Mouse (Mus musculus) embryonic facial prominence, embryonic 13.5 days (tissue): ENCODE data around the gene Sh3rf3. TPM values are rescaled to one million over a fixed set of nuclear protein-coding genes. Genes with fewer than 3 reads are reported as not detected.
"Not testable (repeated sequence)": the region's sequence is repeated elsewhere in the genome, so short reads cannot be mapped to it uniquely, and the experiment has no call there.

Experiments used
- ATAC-seq: fragments of 200-750 bp; cut with Nextera tagmentation; 2 replicates; pipeline ENCODE4 v1.8.0; 2017; ENCODE audit warnings: low read depth; ENCODE audit not compliant: insufficient number of reproducible peaks, insufficient read depth, low FRiP score, low TSS enrichment
- H3K27ac ChIP-seq: fragments of 300-500 bp; sonication (generic); 2 replicates; pipeline ENCODE4 v1.5.1; 2015; ENCODE audit warnings: moderate library complexity, mild to moderate bottlenecking, inconsistent platforms
- H3K27me3 ChIP-seq: fragments of 300-500 bp; sonication (generic); 2 replicates; pipeline ENCODE4 v1.6.1; 2015; ENCODE audit warnings: mild to moderate bottlenecking, inconsistent platforms
- H3K36me3 ChIP-seq: fragments of 300-500 bp; sonication (generic); 2 replicates; pipeline ENCODE4 v1.6.1; 2015; ENCODE audit warnings: mild to moderate bottlenecking, inconsistent platforms
- H3K4me1 ChIP-seq: fragments of 300-500 bp; sonication (generic); 2 replicates; pipeline ENCODE4 v1.6.1; 2015; ENCODE audit warnings: inconsistent platforms
- H3K4me2 ChIP-seq: fragments of 300-500 bp; sonication (generic); 2 replicates; pipeline ENCODE4 v1.6.1; 2015; ENCODE audit warnings: moderate library complexity, mild to moderate bottlenecking, inconsistent platforms
- H3K4me3 ChIP-seq: fragments of 300-500 bp; sonication (generic); 2 replicates; pipeline ENCODE4 v1.5.1; 2015; ENCODE audit warnings: mild to moderate bottlenecking, inconsistent platforms
- H3K9ac ChIP-seq: fragments of 300-500 bp; sonication (generic); 2 replicates; pipeline ENCODE4 v1.6.1; 2015; ENCODE audit warnings: mild to moderate bottlenecking, inconsistent platforms
- H3K9me3 ChIP-seq: fragments of 300-500 bp; sonication (generic); 2 replicates; pipeline ENCODE4 v1.6.1; 2016; ENCODE audit warnings: inconsistent platforms
- WGBS: fragments of 180-500 bp; shearing (Covaris S2); methylation state at CpG from one replicate; pipeline ENCODE4 v1.1.7; 2015; ENCODE audit warnings: mixed read lengths; 5-methylcytosine and 5-hydroxymethylcytosine counted together
- polyA plus RNA-seq: library from polyadenylated mRNA; unstranded; fragments of >200 nt; fragmentation: Nextera tagmentation; extraction: Ambion mirVana; gene quantifications from 2 replicates; pipeline ENCODE4 v1.2.1, GENCODE M21; 2015

Sh3rf3 gene
- polyA plus RNA-seq, 1 experiment from 2014 or later = 3.3 TPM

- no peak for ATAC-seq
- no peaks in the 10 kb centered on the region for H3K27me3 ChIP-seq
- H3K4me2 ChIP-seq = no peak overlapping the region
- WGBS = 85% methylated on average over 8 of the region's 8 CpGs
- no peak overlapping the region for H3K9ac ChIP-seq
- peaks cover 7% of the 10 kb centered on the region; the same call in 1 of the 2 replicates for H3K4me1 ChIP-seq
- H3K4me3 ChIP-seq = no peak overlapping the region
- no peak overlapping the region for H3K27ac ChIP-seq
- H3K36me3 ChIP-seq = no peaks in the 10 kb centered on the region
- no peaks in the 10 kb centered on the region for H3K9me3 ChIP-seq
Measured at GRCm38 (mm10) chr10:59091556-59091955, 278.4 kb downstream of the Sh3rf3 start.

DNA sequence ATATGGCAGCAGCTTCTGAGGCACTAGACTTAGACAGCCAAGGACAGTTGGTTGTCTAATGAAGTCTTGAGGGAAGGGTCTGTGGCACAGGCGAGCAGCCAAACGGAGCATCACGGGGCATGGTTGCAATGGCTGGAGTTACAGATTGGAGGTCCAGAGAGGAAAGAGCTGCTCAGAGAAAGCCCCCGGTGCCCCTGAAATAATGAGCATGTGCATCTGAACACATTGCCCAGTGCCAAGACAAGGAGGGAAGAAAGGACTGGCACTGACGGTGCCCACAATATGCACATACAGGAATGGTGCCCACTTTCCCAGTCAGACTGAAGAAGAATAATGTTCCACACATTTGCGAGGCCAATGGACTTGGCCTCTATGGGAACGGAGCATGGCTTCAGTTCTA, 278.8 kb downstream of the Sh3rf3 start:
- H3K27ac ChIP-seq = no peak overlapping the region
- 90% methylated on average over 7 of the region's 7 CpGs for WGBS
- no peak overlapping the region for H3K4me3 ChIP-seq
- no peaks in the 10 kb centered on the region for H3K36me3 ChIP-seq
- H3K9ac ChIP-seq = no peak overlapping the region
- no peak overlapping the region for H3K4me2 ChIP-seq
- H3K27me3 ChIP-seq = no peaks in the 10 kb centered on the region
- peaks cover 7% of the 10 kb centered on the region; the same call in 1 of the 2 replicates for H3K4me1 ChIP-seq
- no peak for ATAC-seq
- H3K9me3 ChIP-seq = no peaks in the 10 kb centered on the region

- 87% methylated on average over 5 of the region's 5 CpGs for WGBS
- not testable (repeated sequence) for H3K36me3 ChIP-seq, H3K9me3 ChIP-seq, H3K27me3 ChIP-seq, H3K9ac ChIP-seq, ATAC-seq, H3K27ac ChIP-seq, H3K4me2 ChIP-seq, H3K4me3 ChIP-seq, H3K4me1 ChIP-seq
Measured at GRCm38 (mm10) chr10:59103076-59103475, 289.9 kb downstream of the Sh3rf3 start.

- H3K9me3 ChIP-seq = no peaks in the 10 kb centered on the region
- ATAC-seq = no peak
- no peaks in the 10 kb centered on the region for H3K4me1 ChIP-seq
- H3K9ac ChIP-seq = no peak overlapping the region
- no peak overlapping the region for H3K4me3 ChIP-seq
- H3K36me3 ChIP-seq = no peaks in the 10 kb centered on the region
- no peak overlapping the region for H3K27ac ChIP-seq
- no peaks in the 10 kb centered on the region for H3K27me3 ChIP-seq
- no peak overlapping the region for H3K4me2 ChIP-seq
- 90% methylated on average over 5 of the region's 5 CpGs for WGBS
Measured at GRCm38 (mm10) chr10:59104683-59105082, 291.5 kb downstream of the Sh3rf3 start.

DNA sequence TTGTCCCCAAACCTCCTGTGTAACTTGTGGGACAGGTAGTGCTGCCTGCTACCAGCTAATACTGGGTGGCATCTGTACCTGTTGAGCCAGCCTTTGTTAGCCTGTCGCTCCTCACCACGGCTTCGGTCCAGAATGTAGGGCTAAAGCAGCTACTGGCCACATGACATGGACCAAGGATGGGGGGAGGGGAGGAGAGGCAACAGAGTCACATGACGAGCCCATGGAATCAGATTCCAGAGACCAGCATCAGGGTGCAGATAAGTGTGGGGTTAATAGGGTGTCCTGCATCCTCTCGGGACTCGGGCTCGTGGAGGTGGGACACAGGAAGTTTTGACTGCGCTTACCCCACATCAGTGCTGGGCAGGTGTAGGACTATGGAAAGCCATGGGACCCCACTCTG, 292.7 kb downstream of the Sh3rf3 start:
- no peak overlapping the region for H3K4me2 ChIP-seq
- no peaks in the 10 kb centered on the region for H3K27me3 ChIP-seq
- ATAC-seq = no peak
- WGBS = 71% methylated on average over 8 of the region's 8 CpGs
- no peaks in the 10 kb centered on the region for H3K9me3 ChIP-seq
- no peak overlapping the region for H3K9ac ChIP-seq
- H3K36me3 ChIP-seq = no peaks in the 10 kb centered on the region
- no peak overlapping the region for H3K27ac ChIP-seq
- no peak overlapping the region for H3K4me3 ChIP-seq
- H3K4me1 ChIP-seq = no peaks in the 10 kb centered on the region

DNA sequence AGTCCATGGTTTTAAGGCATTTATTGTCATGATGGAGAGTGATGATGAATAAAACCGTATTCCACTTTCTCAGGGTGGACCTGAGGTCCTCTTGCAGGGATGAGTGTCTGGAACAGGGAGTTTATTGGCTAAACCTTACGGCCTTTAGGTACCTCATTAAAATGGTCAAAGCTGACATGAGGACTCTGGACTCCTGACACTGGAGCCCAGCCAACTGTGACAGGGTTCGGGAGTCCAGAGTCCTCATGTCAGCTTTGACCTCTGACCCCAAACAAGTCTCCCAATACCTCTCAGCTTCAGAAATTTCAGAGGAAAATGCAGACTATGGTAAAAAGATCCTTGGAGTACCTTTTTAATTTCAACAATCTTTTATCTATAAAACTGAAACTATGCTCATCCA, 293.5 kb downstream of the Sh3rf3 start:
- no peaks in the 10 kb centered on the region for H3K27me3 ChIP-seq
- no peaks in the 10 kb centered on the region for H3K36me3 ChIP-seq
- 79% methylated on average over 3 of the region's 3 CpGs for WGBS
- ATAC-seq = no peak
- no peak overlapping the region for H3K4me2 ChIP-seq
- no peak overlapping the region for H3K27ac ChIP-seq
- H3K9ac ChIP-seq = no peak overlapping the region
- H3K9me3 ChIP-seq = no peaks in the 10 kb centered on the region
- no peaks in the 10 kb centered on the region for H3K4me1 ChIP-seq
- H3K4me3 ChIP-seq = no peak overlapping the region

- H3K27me3 ChIP-seq = no peaks in the 10 kb centered on the region
- H3K36me3 ChIP-seq = no peaks in the 10 kb centered on the region
- H3K4me1 ChIP-seq = no peaks in the 10 kb centered on the region
- H3K4me2 ChIP-seq = no peak overlapping the region
- H3K4me3 ChIP-seq = no peak overlapping the region
- no peaks in the 10 kb centered on the region for H3K9me3 ChIP-seq
- WGBS = 32% methylated on average over 2 of the region's 2 CpGs
- no peak overlapping the region for H3K9ac ChIP-seq
- H3K27ac ChIP-seq = no peak overlapping the region
- ATAC-seq = no peak
Measured at GRCm38 (mm10) chr10:59109015-59109414, 295.9 kb downstream of the Sh3rf3 start.

GRCm38 (mm10) chr10:59110386-59110785, 297.2 kb downstream of the Sh3rf3 start:
- Histone ChIP-seq H3K27me3 (no peaks in the 10 kb centered on the region), H3K9ac (no peak overlapping the region), H3K4me1 (0 out of 2 replicates have a peak, but pooled peaks cover 6% of the 10 kb centered on the region), H3K27ac (no peak overlapping the region), H3K4me3 (no peak overlapping the region), H3K36me3 (no peaks in the 10 kb centered on the region), H3K4me2 (no peak overlapping the region), H3K9me3 (no peaks in the 10 kb centered on the region)
- WGBS = 95% methylated on average over 7 of the region's 7 CpGs
- no peak for ATAC-seq

GRCm38 (mm10) chr10:59112755-59113154, 299.6 kb downstream of the Sh3rf3 start:
- Histone ChIP-seq H3K27me3 (no peaks in the 10 kb centered on the region), H3K4me3 (no peak overlapping the region), H3K4me2 (no peak overlapping the region), H3K36me3 (no peaks in the 10 kb centered on the region), H3K4me1 (0 out of 2 replicates have a peak, but pooled peaks cover 6% of the 10 kb centered on the region), H3K9ac (no peak overlapping the region), H3K9me3 (no peaks in the 10 kb centered on the region), H3K27ac (no peak overlapping the region)
- ATAC-seq = no peak
- WGBS = 89% methylated on average over 8 of the region's 8 CpGs

DNA sequence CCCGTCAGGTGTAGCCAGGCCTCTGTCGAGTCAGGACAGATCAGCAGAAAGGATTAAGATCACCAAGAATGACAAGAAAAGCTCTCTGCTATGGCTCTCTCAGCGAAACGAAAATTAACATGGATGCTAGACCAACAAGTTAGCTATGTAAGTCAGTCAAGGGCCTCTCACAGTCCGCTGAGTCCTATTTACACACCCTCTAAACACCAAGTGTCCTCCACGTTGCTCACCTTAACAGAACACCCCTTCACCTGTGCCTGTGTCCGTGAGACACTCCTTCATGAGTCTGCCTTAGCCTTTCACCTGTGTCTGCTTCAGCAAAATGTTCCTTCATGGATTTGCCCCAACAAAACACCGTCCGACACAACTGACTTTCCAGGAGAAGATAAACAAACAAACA, 300.2 kb downstream of the Sh3rf3 start:
- H3K9me3 ChIP-seq = no peaks in the 10 kb centered on the region
- ATAC-seq = no peak
- H3K4me2 ChIP-seq = no peak overlapping the region
- H3K36me3 ChIP-seq = no peaks in the 10 kb centered on the region
- no peak overlapping the region for H3K4me3 ChIP-seq
- H3K4me1 ChIP-seq = 0 out of 2 replicates have a peak, but pooled peaks cover 6% of the 10 kb centered on the region
- H3K27ac ChIP-seq = no peak overlapping the region
- no peaks in the 10 kb centered on the region for H3K27me3 ChIP-seq
- 81% methylated on average over 9 of the region's 9 CpGs for WGBS
- H3K9ac ChIP-seq = no peak overlapping the region

DNA sequence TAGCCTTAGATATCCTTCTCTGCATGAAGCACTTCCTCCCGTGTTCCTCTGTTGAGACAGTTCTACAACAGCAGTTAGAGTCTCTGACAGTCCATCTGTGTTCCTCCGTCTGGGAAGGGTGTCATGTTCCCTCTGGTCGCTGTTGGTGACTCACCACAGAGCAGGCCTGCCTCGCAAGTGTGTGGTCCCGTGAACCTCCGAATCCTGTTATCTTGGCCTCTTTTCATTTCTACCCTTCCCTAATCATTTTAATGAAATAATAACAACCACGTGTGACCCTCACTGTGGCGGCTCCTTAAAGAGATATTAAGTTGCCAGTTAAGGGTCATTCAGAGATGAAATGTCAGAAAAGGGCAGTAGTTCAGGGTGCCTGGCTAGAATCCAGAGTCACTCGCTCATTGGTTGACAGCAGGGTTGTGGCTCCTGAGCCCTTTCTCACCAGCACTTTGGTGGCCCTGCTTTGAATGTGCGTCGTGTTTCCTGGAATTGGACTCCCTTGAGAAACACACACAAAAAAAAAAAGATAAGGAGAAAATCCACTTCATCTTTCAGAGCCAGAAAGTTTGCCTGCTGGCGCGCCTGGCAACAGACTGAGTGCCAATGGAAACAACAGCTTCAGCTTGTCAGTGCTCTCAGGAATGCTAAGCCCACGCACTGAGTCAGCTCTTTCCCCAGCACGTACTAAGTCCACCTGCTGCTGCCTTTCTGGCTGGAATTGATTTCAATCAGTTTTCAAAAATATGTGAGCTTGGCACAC, 301.6 kb downstream of the Sh3rf3 start:
- WGBS = 21% methylated on average over 15 of the region's 15 CpGs
- 0 out of 2 replicates have a peak, but pooled peaks cover 6% of the 10 kb centered on the region for H3K4me1 ChIP-seq
- no peaks in the 10 kb centered on the region for H3K36me3 ChIP-seq
- no peak overlapping the region for H3K9ac ChIP-seq
- no peaks in the 10 kb centered on the region for H3K27me3 ChIP-seq
- no peak for ATAC-seq
- no peak overlapping the region for H3K4me2 ChIP-seq
- no peak overlapping the region for H3K4me3 ChIP-seq
- no peaks in the 10 kb centered on the region for H3K9me3 ChIP-seq
- no peak overlapping the region for H3K27ac ChIP-seq

- ATAC-seq = no peak
- Histone ChIP-seq H3K27me3 (no peaks in the 10 kb centered on the region), H3K9me3 (no peaks in the 10 kb centered on the region), H3K4me2 (no peak overlapping the region), H3K4me3 (no peak overlapping the region), H3K27ac (no peak overlapping the region), H3K9ac (no peak overlapping the region), H3K4me1 (0 out of 2 replicates have a peak, but pooled peaks cover 6% of the 10 kb centered on the region), H3K36me3 (no peaks in the 10 kb centered on the region)
- WGBS = 85% methylated on average over 2 of the region's 2 CpGs
Measured at GRCm38 (mm10) chr10:59115691-59116090, 302.5 kb downstream of the Sh3rf3 start.
